Comparison of ENCODE assay signal across 1 mouse cellular context in the genomic region with DNA sequence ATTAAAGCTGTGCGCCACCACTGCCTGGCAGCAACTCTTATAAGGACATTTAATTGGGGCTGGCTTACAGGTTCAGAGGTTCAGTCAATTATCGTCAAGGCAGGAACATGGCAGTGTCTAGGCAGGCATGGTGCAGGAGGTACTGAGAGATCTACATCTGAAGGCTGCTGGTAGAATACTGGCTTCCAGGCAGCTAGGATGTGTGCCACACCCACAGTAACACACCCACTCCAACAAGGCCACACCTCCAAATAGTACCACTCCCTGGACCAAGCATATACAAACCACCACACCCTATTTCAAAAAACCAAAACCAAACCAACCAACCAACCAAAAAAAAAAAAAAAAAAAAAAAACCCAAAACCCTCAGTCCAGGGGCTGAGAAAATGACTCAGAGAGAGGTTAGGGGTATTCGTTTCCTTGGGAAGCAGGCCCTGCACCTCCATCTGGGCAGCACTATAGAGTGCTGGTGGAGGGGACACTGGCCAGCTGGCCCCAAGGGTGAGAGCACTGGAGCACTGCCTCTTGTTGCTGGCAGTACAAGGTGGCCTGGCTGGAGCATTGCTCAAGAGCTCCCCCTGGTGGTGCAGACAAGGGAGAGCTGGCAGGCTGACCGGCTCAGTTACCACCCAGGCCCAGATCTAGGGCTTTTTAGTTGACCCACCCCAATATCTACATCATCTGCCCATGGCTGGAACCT.
TF ChIP-seq lines count a peak whose summit lies in the region.

No protein-coding gene starts in this region.

TF ChIP-seq in CH12.LX, 34 proteins besides CTCF, POLR2A, EP300 and RAD21:
- no peak for TF ChIP-seq USF2 (conservative IDR thresholded peaks at IDR 0.05; ENCODE audit: low read depth, low read length)
- TF ChIP-seq MXI1 (IDR thresholded peaks at IDR 0.05; ENCODE audit: low read depth, low read length): no peak
- no peak for TF ChIP-seq POLR2AphosphoS2 (IDR thresholded peaks at IDR 0.05; ENCODE audit: low read depth, low read length)
- TF ChIP-seq NELFE (IDR thresholded peaks at IDR 0.05; ENCODE audit: low read depth, low read length): peak; percentile 28; the same call in 1 of the 2 replicates
- no peak for TF ChIP-seq MAX (IDR thresholded peaks at IDR 0.05; ENCODE audit: low read length)
- TF ChIP-seq GABPA (IDR thresholded peaks at IDR 0.05; ENCODE audit: insufficient replicate concordance, low read depth, low read length): no peak
- no peak for TF ChIP-seq ZKSCAN1 (IDR thresholded peaks at IDR 0.05; ENCODE audit: borderline replicate concordance, low read depth, low read length)
- peak; percentile 31; the same call in 1 of the 2 replicates for TF ChIP-seq TCF12 (IDR thresholded peaks at IDR 0.05; ENCODE audit: low read depth, low read length)
- no peak for TF ChIP-seq NRF1 (IDR thresholded peaks at IDR 0.05; ENCODE audit: low read depth, low read length)
- no peak for TF ChIP-seq TBP (conservative IDR thresholded peaks at IDR 0.05; ENCODE audit: low read depth, low read length)
- TF ChIP-seq PAX5 (IDR thresholded peaks at IDR 0.05; ENCODE audit: low read length): no peak
- no peak for TF ChIP-seq JUN (IDR thresholded peaks at IDR 0.05; ENCODE audit: insufficient read depth, low read depth, low read length)
- peak; percentile 90 for TF ChIP-seq SMC3 (IDR thresholded peaks at IDR 0.05; ENCODE audit: low read depth, low read length)
- no peak for TF ChIP-seq RCOR1 (conservative IDR thresholded peaks at IDR 0.05; ENCODE audit: low read depth, low read length)
- no peak for TF ChIP-seq MYC (IDR thresholded peaks at IDR 0.05; ENCODE audit: low read depth, low read length)
- TF ChIP-seq BHLHE40 (IDR thresholded peaks at IDR 0.05; ENCODE audit: low read depth, low read length): no peak
- no peak for TF ChIP-seq MAFK (IDR thresholded peaks at IDR 0.05; ENCODE audit: insufficient replicate concordance, low read length)
- no peak for TF ChIP-seq CHD1 (IDR thresholded peaks at IDR 0.05; ENCODE audit: low read depth, low read length)
- TF ChIP-seq SIN3A (IDR thresholded peaks at IDR 0.05; ENCODE audit: low read length): no peak
- TF ChIP-seq JUND (conservative IDR thresholded peaks at IDR 0.05; ENCODE audit: low read depth, low read length): no peak
- no peak for TF ChIP-seq MAZ (IDR thresholded peaks at IDR 0.05; ENCODE audit: low read depth, low read length)
- no peak for TF ChIP-seq MEF2A (IDR thresholded peaks at IDR 0.05; ENCODE audit: borderline replicate concordance, low read depth, low read length)
- TF ChIP-seq ZNF384 (IDR thresholded peaks at IDR 0.05; ENCODE audit: low read depth, low read length): peak; percentile 78
- TF ChIP-seq HCFC1 (IDR thresholded peaks at IDR 0.05; ENCODE audit: low read depth, low read length): no peak
- no peak for TF ChIP-seq E2F4 (IDR thresholded peaks at IDR 0.05; ENCODE audit: insufficient replicate concordance, low read depth, low read length)
- TF ChIP-seq USF1 (IDR thresholded peaks at IDR 0.05; ENCODE audit: low read depth, low read length): no peak
- TF ChIP-seq ZMIZ1 (IDR thresholded peaks at IDR 0.05; ENCODE audit: low read depth, low read length): no peak
- no peak for TF ChIP-seq KAT2A (IDR thresholded peaks at IDR 0.05; ENCODE audit: insufficient replicate concordance, low read length)
- TF ChIP-seq ZC3H11A (IDR thresholded peaks at IDR 0.05; ENCODE audit: low read depth, low read length): 0 out of 2 replicates have a peak, but pooled peaks have one; percentile 15
- no peak for TF ChIP-seq IRF4 (IDR thresholded peaks at IDR 0.05; ENCODE audit: low read depth, low read length)
- TF ChIP-seq ELF1 (IDR thresholded peaks at IDR 0.05; ENCODE audit: low read depth, low read length): no peak
- TF ChIP-seq UBTF (IDR thresholded peaks at IDR 0.05; ENCODE audit: low read depth, low read length): no peak
- no peak for TF ChIP-seq ETS1 (conservative IDR thresholded peaks at IDR 0.05; ENCODE audit: low read depth, low read length)
- TF ChIP-seq CHD2 (IDR thresholded peaks at IDR 0.05; ENCODE audit: low read length): no peak
TF ChIP-seq in CH12.LX: peak in this region for 5.
